Mouse (Mus musculus) left cerebral cortex, adult 18-20 months (tissue): Measurements from ENCODE around the gene Art3. TPM values are rescaled to one million over a fixed set of nuclear protein-coding genes. Genes with fewer than 3 reads are reported as not detected.
A peak's percentile ranks its signal among the peaks of the same experiment; 100 is the strongest.

Experiments
- DNase-seq, 2 experiments: peaks; one replicate each; pipeline ENCODE4 v3.0.0; 2021 to 2022; ENCODE audit warnings: low spot score in 2 of 2, mixed read lengths in 1 of 2
- long read RNA-seq, 2 experiments: library from polyadenylated mRNA; stranded (forward); transcript quantifications; one replicate each; pipeline ENCODE4 v2.0.0; 2021
- total RNA-seq, 2 experiments: library from RNA; stranded (reverse); gene quantifications; 2 replicates each; pipeline ENCODE4 v1.2.3; 2021

The Art3 gene
- 1 to 10 TPM; 2.3 to 5.6 TPM for total RNA-seq
- long read RNA-seq, experiment 1, partial matches to known transcripts = 2 of 8 reads
- long read RNA-seq, experiment 1, other reads (novel, unspliced or antisense) = 6 of 8 reads
- long read RNA-seq, experiment 2, partial matches to known transcripts = 0 of 1 reads
- long read RNA-seq, experiment 2, other reads (novel, unspliced or antisense) = 1 of 1 reads

DNA sequence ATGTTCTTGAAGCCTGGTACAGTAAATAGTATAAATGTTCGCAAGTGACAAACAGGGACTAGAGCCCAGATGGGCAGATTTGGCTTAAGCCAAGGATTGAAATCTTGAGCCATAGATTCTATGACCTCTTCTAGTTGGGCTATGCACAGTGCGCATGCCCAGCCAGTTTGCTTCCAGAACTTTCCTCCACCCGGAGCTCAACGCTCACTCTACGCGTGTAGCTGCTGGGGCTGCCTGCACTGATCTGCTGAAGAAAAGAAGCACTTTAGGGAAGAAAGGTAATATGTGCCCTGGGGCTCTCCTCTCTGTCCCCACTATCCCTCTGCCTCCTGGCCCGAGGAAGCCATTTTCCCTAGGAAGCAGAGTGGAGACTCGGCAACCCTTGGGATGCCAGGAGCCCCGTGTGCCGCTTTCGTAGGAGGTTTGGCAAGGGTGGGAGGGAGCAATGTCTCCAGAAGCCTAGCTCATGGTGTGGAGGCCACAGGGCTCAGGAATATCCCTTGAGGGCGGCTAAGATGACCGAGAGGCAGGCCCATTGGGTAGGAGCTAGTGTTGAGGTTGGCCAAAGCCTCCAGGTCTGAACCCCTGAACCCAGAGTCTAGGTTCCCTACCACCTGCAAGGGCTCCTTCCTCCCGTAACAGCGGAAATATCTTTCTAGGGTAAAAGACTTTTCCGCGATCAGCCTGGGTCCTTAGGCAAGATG, at the start of gene Art3:
TSS of gene Art3 (plus strand) at position 193 of the 704 bp plus-strand sequence.
- DNase-seq = no peak

DNA sequence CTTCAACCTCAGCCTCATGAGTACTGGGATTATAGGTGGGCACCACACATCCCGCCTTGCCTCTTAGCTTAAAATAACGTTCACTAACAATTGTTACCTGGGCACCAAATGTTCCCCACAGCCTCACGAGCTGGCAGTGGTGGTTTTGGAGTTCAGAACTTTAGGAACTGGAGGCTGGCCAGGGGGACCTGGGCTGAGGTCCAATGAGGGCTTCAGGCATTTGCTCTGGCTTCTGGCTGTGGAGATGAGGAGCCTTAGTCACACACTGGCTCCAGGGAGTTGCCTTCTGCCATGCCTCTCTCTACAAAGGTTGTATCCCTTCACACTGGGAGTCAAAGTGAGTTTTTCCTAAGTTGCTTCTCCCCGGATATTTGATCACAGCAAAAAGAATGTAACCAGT, 49.1 kb upstream of the Art3 start:
- DNase-seq = no peak

DNA sequence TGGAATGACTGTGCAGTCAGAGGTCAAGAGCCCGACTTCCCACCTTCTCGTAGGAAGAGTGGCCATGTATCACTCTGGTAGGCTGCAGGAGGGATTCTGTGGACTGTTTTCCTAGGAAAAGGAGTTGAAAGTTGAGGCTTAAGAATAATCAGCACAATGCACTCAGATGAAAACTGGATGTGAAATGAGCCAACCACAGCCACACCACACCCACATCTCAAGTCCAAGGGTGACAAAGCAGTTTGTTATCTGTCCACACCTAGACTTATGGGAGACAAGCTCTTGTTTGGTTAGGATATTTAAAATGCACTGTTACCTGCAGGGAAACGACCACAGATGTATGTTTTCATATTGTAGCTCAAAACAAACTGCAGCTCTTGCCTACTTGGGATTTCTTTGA, 48.5 kb upstream of the Art3 start:
- no peak for DNase-seq

DNA sequence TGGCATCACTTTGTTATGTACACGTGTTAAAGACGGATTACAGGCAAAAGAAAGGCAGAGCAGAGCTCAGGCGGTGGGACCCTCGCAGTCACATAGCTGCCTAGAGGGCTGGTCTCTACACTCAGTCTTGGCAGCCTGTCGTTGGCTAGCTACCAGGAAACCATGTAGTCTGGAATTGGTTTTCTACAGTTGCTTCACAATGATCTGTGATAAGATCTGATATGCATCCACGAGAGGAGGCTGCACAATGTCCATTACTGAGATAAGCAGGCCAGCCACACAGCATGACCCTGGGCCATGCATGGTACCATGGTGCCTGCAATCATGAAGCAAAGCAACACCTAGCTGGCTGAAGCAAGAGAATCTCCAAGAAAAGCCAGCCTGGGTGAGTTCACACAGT, 43.8 kb upstream of the Art3 start:
- no peak for DNase-seq

DNA sequence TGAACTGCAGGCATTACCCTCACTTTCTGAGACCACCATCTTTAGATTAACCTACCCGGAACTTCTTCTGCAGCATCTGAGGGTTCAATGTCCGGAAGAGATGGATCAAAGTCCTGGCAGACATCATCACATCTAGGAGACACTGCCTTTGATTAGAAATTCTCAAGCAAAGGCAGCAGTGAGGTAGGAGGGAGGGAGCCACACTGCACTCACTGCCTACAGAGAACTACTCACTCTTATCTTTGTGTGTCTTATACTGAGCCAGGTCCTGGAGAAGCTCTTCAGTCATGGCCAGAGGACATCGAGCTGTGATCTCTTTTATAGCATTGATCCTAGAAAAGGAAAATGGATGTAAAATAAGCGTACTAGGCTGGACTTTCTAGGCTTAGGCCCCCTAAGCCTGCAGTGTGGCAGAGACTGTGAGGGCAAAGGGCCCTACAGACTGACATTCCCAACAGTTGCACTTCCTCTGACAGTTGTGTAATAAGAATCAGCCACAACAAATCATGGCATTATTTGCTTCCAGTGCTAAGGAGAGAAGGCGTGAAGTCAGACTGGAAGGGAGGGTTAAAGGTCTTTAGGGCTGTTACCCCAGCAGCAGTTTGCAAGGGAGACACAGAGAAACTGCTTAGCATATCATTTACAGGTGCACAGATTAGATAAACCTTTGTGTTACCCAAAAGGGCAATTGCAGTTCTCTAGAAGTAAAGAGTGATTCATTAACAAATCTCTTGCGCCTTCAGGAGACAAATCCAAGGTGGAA, 39.8 kb upstream of the Art3 start:
- DNase-seq = no peak

DNA sequence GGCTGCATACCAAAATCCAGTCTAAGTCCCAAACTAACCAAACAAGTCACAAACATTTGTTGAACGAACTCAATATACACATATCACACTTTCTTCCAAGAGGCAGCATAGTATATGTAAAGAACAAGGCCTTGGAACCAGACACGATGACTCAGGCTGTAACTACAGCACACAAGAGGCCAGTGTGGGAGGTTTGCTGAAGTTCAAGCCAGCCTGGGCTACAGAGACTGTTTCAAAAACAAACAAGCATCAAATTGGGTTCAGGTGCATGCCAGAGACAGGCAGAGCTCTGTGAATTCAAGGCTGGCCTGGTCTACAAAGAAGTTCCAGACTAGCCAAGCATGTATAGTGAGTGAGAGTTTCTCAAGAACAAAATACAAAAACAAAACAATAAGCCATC, 37.1 kb upstream of the Art3 start:
- no peak for DNase-seq

DNA sequence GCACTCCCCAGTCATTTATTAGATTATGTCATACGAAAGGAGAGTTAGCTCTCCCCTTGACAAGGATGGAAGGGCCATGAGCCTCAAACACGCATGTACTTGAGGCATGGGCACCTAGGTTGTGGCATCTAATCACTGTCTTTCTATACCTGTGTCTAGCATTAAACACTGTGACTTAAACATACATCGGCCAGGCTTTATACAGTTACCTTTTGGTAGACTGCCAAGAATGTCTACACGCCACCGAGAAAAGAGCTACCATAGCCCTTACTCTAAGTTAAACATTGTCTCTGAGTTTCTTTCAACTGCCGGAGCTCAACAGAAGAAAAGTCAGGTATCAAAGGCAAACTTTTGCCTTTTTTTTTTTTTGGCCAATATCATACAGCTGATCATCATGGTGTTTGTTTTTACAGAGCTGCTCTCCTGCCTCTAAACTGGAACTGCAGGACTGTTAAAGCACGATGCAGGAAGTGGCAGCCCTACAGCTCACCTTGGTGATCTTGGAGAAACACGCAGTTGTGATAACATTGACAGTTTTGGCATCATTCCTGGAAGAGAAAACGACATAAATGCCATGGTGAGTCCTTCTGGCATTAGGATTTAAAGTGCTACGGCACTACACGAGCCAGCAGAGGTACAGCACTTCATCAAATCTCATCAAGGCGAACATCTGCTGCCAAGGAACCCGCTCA, 29.3 kb upstream of the Art3 start:
- DNase-seq = no peak

DNA sequence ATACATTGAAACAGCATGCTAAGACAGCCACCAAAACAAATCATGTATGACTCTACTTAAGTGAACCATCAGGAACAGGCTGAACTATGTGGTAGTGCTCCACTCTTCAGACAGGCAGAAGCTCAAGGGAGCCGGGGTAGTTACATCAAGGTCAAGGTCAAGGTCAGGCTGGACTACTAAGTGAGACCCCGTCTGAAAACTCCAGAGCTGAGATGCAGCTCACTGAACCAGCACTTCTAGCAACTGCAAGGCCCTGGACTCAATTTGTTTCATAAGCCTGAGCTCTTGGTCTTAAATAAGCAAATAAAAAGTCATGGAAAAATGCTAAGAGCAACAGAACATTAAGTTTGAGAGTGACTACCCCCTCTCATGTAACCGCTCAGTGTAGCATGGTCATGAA, 27.3 kb upstream of the Art3 start:
- DNase-seq = no peak

DNA sequence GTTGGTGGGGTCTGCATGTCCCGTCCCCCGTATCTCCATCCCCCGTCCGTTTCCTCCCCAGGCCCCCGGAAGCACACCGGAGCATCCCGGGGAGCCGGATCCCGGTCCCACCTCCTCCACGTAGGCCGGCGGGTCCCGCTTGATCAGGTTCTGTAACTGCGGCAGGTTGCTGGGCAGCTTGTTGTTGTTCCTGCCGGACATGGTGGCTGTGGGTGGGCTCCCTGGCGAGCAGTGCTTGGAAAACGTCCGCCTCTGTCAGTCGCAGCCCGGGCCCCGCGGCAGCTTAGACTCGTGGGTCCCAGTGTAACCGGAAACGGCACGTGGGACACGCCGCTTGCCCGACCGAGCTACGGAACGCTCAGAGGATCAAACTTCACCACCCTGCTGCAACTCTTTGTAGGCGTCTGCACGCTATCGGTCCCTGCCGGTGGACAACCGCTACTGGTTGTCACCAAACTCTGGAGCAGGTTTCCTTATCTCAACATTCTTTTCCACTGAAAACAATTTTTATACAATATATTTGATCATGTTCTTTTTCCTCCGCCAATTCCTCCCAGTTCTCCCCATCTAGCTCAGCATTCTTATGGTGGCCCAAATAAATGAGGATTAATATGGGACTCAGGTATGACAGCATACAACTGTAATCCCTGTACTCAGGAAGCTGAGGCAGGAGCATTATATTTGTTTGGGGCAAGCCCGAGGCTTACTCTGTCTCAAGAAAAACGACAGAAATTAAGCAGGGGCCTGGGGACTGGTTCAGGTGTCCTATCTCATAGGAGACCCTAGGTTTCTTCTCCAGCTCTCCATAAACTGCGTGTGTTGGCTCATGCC, 21.7 kb upstream of the Art3 start, which contains the start of gene Sdad1:
TSS of gene Sdad1 (minus strand) at position 799 of the 831 bp plus-strand sequence.
- DNase-seq = peak; percentile 96

DNA sequence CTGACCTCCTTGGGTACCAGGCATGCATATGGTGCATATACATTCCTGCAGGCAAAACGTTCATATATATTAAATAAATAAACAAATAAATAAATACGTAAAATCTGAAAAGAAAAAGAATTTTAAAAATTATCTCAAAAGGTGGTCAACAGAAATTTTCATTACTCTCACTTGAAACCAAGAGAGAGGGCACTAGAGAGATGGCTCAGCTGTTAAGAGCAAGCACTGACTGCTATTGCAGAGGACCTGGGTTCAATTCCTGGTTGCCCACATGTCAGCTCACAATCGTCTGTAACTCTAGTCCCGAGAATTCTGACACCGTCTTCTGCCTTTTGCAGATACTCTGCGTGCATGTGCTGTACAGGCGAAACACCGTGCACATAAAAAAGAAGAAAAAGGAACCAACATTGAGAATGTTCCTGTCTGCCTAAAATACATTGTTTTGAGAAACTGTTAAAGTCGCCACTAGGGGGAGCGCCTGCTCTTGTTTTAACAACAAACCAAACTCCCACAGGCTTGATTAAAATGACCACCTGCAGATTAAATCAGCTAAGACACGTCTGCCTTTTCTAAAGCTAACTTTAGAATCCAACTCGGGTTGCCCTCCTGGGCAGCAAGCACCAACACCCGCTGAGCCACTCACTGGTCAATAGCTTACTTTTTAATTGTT, 19.4 kb upstream of the Art3 start:
- DNase-seq = peak; percentile 82 to 94

DNA sequence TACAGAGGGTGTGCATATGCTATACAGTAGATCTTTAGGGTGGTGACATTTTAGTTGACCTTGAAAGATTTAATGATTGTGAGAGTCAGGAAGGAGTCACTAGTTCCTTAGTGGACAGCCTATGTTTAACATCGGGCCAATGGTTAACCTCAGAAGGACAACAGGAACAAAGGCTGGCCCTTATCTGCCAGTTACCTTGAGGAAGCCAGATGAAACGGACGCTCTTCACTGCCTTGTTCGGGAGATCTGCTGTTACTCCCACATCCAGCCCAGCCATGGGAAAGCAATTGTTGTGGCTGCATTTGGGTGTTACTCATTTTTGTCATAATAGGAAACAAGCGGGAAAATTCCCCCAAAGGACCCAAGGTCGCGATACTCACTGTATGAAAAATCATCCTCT, 17.9 kb upstream of the Art3 start:
- no peak for DNase-seq

DNA sequence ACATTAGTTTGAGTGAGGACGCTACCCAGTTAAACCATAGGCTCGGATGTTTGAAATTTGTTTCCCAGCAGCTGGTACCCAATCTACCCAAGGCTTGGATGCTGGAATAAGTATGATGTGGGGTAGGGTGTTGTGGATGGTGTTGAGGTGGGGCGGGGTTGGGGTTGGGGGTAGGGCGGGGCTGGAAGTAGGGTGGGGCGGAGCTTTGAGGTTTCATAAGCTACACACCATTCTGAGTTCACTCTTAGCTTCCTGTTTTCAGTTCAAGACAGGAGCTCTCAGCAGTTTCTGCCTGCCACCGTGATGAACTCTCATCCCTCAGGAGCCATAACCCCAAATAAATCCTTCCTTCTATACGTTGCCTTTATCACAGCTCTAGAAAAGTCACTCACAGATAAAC, 13.5 kb upstream of the Art3 start:
- no peak for DNase-seq

DNA sequence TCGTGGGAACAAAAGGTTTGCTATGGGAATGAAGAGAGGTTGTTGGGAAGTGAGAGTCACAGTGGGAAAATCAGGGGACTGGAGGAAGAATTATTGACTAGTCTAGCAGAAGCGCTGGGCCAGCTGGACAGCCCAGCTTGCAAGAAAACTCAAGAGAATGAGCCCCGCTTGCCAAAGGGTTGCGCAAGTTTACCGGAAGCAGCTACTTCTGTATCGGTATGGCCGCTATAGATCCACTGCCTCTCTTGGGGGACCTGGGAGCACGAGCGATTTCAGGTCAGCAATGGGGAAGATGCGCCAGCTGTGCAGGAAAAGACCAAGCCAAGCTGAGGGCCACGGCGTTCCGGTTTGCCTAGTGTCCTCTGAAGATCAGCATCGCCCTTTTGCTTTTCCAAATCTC, 13.0 kb upstream of the Art3 start:
- no peak for DNase-seq

DNA sequence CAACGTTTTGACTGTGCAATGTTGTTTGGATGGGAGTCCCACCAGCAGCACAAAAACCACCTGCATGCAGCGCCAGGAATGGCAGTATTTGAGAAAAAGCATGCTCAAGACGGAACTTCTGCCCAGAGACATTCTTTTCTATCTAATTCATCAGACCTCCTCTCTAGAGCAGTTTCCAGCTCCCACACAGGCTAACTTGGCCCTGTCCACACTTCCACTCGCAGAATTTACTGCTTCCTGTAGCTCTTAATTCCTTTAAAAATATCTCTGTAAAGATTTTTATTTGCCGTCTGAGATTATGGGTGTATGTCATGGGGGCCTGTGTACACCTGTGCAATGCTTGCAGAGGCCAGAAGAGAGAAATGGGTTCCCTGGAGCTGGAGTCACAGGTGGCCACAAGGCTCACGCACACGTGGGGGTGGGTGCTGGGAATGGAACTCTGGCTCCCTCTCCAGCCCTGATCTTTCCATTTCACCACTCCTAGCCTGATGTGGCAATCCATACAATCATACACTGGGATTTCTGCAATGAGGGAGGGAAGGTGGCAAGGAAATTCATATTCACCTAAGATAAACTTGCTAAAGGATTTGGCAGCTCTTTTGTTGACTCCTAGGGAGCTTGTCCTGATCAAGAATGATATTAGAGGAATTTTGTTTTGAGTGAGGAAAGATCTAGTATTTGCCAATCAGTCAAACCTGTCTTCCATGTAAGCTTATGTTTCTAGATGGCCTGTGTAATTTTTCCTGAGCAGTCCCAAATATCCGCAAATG, 9.8 kb upstream of the Art3 start:
- no peak for DNase-seq

DNA sequence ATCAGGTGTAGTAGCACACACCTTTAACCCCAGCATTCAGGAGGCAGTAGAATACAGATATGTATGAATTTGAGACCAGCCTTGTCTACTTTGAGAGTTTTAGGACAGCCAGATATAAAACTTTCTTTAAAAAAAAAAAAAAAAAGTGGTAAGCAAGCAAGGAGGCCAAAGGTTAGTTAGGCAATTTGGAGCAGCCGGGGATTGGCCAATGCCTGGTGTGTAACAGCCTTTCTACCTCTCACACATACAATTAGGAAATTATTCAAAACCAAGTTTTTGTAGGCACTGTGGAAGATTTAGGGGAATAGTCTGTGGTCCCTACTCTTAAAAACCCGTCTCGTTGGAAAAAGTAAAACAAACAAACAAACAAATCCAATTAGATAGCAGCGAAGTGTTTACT, 9.0 kb upstream of the Art3 start:
- DNase-seq = no peak

DNA sequence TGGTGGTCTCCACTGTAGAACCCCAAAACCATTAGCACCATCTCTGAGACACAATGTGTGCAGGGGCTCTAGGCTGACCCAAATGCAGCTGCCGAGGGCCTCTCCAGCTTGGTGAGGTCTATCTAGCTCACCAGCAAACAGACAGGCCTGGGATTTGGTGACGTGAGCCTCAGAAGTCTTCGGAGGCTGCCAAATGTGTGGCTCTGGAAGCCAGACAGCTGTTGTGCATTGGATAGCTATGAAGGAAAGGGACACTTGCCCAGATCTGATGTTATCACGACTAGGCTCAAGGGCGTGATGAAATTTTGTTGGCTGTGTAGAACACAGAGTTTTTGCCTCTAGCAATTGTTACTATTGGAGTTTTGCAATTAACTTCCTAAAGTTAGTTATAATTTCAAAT, 8.4 kb upstream of the Art3 start:
- DNase-seq = no peak

DNA sequence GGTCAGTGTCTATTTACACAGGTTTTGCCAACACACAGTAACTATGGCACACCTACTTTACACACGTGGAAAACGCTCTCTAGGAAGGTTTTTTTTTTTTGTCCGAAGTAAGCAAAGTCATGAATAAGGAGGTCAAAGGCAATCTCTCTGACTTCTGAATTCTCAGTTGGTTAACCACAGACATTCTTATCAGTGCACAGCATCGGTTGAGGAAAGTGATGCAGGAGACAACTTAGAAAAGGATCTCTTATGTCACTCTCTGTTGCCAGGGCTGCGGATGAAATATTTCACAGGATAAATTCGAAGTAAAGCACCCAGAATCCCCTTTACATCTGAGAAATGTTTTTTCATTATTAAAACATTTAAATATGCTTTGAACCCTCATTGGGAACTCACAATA, 4.3 kb upstream of the Art3 start:
- no peak for DNase-seq

DNA sequence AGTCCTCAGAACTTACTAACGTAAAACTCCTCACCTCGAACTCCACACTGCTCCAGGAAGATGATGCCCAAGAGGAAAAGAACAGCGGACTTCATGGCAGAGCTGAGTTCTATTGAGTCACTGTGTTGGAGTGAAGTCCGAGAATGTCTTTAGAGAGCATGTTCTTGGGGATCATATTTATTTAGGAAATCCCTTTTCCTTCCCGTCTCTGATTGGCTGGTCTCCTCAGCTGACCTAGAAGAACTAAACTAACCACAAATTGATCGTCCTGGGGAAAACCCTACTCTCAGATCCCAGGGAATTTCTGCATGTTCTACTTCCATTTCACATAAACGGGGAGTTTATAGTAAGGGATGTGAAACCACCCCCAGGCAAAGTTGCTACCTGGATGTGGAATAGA, 3.7 kb upstream of the Art3 start, which contains the start of gene Cxcl9:
TSS of gene Cxcl9 (minus strand) at position 151 of the 400 bp plus-strand sequence.
- DNase-seq = no peak

DNA sequence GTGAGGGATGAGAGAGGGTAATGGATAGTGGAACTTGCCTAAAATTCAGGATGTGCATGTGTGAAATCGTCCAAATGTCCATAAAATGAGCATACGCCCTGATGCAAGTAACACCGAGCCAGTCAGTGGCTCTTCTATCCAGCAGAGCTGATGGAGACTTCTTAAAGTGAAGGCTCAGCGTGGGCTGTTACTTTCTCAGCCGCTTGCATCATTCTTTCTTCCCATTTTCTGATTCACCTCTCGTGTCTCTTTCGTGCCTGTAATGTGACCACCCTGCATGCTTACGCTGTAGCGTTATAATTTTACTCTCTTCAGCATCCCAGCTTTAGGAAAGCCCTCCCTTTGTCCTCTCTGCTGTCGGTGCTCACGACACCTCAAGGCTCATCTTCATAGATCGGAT, 505 bp upstream of the Art3 start:
- DNase-seq = no peak
